Mouse (Mus musculus) urinary bladder, postnatal 4 days (tissue): Measurements from ENCODE around the gene Tbc1d20.
"Not testable (repeated sequence)": the region's sequence is repeated elsewhere in the genome, so short reads cannot be mapped to it uniquely, and the experiment has no call there.

ENCODE experiments used
- DNase-seq, 2 experiments: peaks; one replicate each; pipeline ENCODE4 v3.0.0; 2021 to 2022; ENCODE audit warnings: low spot score in 2 of 2

Tbc1d20 gene

DNA sequence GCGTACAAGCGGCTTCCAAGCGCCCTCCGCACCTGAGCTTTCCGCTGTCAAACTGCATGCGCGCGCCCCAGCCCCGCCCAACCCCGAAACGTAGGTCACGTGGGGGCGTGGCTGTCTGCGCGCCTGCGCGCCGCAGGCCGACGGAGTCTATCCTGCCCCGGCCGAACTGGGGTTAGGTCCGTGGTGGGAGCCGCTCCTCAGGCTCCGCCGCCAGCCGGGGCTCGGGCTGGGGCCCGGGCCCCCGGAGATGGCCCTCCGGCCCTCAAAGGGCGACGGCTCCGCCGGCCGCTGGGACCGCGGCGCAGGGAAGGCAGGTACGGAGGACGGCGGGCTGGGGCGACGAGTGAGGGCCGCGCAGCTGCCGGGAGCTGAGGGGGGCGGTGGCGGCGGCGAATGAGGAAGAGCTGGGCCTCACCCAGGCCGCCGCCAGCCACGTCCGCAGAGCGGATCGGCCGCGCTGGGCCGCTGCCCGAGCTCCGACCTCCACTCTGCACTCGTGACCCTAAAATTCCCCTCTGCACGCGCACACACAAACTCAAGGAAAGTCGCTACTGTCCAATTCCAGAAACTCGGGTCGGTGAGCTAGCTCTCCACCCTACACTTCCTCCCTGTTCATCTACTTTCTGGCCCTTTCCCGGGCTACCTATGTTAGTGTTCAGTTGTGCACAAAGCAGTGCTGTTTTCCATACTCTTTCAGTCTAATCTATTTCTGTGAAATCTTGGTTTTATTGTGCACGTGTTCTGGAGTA is at the start of gene Tbc1d20:
Gene Tbc1d20, plus strand, starts transcription at position 102 of the 749 bp plus-strand sequence.
- peak; percentile 88 for DNase-seq

DNA sequence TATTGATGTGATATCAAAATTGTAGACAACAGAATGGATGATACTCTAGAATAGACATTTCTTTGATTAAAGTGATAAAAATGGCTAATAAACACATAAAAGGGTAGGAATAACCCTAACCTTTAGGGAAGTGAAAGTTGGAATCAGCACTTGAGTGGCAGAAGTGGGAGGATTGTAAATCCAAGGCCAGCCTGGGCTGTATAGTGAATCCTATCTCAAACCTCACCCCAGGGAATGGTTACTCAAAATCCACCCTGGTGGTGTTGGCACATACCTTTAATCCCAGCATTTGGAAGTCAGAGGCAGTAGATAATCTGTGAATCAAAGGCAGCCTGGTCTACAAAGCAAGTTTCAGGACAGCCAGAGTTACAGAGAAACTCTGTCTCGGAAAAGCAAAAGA is 46.4 kb upstream of the Tbc1d20 start:
- no peak for DNase-seq

DNA sequence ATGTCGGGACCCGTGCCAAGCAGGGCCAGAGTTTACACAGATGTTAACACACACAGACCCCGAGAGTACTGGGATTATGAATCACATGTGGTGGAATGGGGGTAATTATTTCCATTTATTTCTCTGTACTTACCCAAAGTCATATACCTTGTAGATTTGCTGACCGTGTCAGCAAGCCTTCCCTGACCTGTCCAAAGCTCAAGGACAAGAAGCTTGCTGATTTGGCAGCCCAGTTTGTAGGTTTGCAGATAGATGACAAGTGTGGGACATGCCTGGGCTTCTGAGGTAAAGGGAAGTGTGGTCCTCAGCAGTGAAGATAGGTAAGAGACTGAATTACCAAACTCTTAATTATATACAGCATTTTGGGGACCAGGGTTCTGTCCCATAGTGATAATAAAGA is 43.1 kb upstream of the Tbc1d20 start:
- no peak for DNase-seq

DNA sequence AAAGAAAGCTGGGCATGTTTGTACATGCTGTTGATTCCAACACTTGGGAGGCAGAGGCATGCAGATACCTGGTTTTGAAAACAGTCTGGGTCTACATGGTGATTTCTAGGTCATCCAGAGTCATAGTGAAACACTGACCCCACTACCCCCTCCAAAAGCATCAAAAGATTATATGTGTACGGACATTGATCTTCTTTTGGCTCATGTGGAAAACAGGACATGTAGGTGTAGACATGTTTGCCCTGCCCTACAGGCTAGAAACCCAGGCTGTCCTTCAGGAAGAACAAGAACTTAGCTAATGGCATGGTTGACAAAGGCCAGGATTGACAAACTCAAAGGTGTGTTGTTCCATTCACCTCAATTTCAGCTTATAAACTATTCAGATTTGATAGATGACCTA is 33.9 kb upstream of the Tbc1d20 start:
- DNase-seq: no peak

DNA sequence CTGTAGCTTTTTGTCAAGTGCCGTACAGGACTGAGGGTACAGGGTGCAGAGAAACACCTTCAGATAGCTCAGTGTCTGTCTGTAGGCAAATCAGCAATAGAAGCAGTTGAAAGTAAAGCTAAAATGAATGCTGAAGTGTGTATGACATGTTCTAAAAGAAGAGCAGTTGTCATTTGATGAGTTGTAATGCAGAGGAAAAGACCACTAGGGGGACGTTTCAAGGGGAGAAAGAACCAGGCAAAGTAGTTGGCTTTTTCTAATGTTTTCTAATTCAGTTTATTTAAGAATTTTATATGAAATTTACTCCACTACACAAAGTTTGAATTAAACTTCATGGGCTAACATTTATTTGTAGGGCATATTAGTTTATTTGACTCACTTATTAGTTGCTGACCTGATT is 20.0 kb upstream of the Tbc1d20 start:
- DNase-seq: no peak

DNA sequence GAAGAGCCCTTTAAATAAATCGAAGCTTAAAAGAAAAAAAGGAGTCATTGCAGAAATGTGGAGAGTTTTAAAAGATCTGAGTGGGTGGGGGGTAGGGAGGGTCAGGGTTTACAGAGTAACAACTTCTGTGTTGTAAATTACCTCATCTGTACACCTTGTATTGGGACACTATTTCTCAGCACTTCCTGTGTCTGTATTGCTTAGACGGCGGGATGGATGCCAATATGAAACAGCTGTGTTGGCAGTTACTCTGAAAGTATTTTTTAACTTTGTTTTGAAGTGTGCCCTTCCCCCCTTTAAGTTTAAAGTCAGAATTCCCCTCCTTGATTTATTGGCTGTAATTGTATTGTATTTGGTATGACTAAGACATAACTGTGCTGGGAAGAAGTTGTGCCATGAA is 12.2 kb upstream of the Tbc1d20 start:
- DNase-seq: no peak

DNA sequence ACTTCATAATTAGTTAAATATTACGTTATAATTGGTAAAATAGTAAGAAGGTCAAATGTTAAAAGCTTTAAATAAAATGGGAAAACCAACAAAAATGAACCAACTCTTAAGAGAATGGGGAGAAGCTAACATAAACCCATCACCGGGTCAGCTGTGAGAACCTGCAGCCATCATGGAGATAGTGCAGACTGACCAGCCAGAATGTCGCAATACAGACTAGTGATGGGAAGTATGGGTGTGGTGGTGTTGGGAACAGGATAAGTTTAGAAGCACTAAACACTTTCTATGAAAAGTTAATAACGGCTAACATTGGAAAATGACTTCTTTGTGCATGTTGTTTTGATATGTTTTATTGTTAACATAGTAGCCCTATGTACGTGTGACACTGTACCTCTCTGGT is 6.1 kb upstream of the Tbc1d20 start:
- DNase-seq: no peak

GRCm38 (mm10) chr2:152288046-152288445 is 5.6 kb upstream of the Tbc1d20 start:
- no peak for DNase-seq

DNA sequence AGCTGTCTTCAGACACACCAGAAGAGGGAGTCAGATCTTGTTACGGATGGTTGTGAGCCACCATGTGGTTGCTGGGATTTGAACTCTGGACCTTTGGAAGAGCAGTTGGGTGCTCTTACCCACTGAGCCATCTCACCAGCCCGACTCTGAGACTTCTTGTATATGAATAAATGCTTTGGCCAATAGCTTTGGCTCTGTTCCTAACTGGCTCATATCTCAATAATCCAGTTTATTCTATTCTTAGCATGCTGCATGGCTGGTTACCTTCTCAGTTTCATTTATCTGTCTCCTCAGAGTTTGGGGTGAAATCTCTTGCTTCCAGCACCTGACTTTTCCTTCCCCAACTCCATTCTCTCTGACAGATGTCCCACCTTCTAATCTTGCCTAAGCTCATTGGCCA is 4.0 kb upstream of the Tbc1d20 start:
- not testable (repeated sequence) for DNase-seq

DNA sequence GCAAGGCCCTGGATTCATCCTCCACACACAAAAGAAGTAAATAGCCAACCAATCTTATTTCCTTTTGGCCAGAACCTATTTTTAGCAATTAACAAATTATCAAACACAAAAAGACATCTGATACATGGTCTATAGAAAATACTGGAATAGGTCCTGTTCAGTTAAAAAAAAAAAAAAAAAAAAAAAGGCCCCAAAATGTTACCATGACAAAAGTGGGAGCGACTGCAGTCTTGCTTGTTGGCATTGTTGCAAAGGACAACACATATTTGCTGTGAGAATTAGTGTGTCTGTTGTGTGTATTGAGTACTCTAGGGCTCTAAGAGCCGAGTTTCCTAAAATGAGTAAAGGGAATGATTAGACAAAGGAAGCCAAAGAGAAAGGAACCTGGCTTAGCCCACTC is 1.2 kb upstream of the Tbc1d20 start:
- DNase-seq: no peak

DNA sequence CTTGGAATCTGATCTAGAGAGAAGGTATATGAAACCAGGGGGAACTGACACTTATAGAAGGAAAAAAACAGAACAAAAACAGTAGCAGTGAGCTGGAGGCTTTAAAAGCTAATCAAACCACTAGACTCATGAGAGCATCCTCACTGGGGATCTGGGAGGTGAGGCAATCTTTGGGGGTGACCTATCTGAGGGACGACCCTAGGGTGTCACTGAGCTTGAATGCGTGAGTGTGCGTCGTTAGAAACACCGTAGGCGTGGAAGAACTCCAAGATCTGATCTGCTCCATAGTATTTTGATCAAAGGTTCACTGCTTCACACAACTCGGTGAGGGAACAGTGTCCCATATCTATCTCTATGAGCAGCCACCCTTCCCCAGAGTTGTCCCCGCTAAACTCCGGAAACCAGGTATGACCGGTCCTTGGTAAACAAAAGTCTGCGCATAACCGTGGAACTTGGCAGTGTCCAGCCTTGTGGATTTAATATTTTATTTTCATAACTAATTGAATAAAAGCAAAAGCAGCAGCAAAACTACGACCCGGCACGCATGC is 375 bp upstream of the Tbc1d20 start:
- no peak for DNase-seq

- DNase-seq: no peak
Measured at GRCm38 (mm10) chr2:152294541-152294940, 913 bp downstream of the Tbc1d20 start.

DNA sequence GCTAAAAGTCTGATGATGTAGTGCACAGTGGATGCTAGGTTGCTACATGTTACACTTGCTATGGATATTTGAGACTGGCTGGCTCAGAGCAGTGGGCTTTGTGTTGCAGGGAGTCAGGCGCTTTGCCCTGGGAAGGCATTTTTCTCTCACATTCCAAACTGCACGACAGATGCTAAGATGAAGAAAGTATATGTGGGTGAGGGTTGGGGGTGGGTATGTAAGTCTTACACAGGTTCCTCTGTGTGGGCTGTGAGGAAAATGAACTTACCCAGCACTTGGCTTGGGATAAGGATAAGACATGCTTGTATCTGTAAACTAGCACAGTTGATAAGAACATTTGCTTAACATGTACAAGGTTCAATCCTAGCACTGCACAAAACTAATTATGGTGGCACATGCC is 9.2 kb downstream of the Tbc1d20 start:
- DNase-seq: no peak

DNA sequence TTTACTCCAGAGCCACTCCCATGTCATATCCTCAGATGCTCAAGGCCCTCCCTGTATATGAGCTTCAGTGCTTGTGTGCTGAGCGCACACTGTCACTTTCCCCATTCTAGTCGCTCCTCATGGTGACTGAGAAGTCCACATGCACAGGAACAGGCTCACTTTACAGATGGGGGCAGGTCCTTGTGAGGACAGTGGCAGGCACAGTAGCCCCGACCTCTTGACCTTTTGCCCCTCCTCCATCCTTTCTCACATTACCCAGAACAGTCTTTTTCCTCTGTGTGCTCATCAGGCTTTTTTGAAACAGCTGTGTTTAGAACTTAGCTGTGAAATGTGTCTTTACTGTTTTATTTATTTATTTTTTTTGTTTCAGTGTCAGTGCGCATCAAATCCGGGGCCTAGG is 10.2 kb downstream of the Tbc1d20 start:
- DNase-seq: no peak

GRCm38 (mm10) chr2:152305480-152305879 is 11.9 kb downstream of the Tbc1d20 start:
- no peak for DNase-seq

GRCm38 (mm10) chr2:152307186-152307585 is 13.6 kb downstream of the Tbc1d20 start:
- no peak for DNase-seq

- DNase-seq: no peak
Measured at GRCm38 (mm10) chr2:152312996-152313395, 19.4 kb downstream of the Tbc1d20 start.

DNA sequence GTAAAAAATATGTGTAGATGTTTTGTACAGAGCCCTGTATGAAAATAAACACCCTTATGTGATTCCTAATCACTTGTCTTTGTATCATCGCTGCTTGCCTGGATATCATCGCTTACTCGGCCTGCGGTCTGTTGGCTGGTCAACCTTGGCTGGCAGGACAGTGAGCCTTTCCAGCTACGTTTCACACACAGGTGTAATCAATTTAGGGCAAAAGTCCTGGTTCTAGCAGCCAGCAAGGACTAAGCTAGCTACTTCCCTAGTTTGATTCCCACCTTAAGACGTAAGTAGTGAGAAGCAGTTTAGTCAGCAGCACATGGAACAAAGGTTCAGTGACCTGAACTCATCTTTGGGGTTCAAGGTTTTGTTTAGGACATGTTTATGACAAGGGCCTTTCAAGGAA is 20.3 kb downstream of the Tbc1d20 start:
- no peak for DNase-seq

GRCm38 (mm10) chr2:152317054-152317453 is 23.4 kb downstream of the Tbc1d20 start:
- DNase-seq: no peak

DNA sequence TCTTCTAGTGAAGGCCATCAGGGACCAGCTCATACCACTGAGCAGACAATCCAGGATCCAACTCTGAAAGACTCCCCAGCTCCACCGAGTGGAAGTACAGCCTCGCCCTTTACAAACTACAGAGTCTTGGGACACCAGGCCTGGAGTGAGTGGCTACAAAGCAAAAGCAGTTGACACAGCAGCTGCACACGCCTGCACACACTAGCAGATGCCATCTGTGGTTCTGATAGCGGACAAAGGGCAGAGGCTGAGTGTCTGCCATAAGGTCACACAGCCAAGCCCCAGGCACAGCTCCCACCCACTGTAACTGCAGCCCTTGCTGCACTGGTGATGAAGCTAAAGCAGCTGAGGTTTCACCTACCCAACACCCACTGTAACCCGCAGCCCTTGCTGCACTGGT is 27.9 kb downstream of the Tbc1d20 start:
- no peak for DNase-seq

- DNase-seq: no peak
Measured at GRCm38 (mm10) chr2:152322198-152322597, 28.6 kb downstream of the Tbc1d20 start.

- no peak for DNase-seq
Measured at GRCm38 (mm10) chr2:152323971-152324370, 30.3 kb downstream of the Tbc1d20 start.

GRCm38 (mm10) chr2:152324842-152325241 is 31.2 kb downstream of the Tbc1d20 start:
- DNase-seq: no peak

DNA sequence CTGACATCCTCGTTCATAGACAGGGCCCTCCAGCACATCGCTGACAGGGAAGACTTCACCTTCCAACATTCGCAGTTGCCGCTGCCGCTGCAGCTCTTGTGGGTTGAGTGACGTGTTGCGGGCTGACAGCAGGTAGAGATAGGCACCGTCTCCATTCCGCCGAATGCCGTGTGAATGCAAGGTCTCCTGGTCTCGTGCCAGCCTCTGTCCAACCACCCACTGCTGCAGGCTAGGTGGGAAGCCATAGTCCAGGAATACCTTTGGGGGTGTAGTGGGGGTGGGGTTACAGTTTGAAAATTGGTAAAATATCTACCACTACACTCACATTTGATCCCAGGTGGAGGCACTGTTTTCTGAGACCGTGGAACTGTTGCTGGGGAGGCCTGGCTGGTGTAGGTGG is 32.5 kb downstream of the Tbc1d20 start:
- DNase-seq: no peak
